Mouse (Mus musculus) lung, postnatal 0 days (tissue): ENCODE results near the gene Syn3.

Experiments used
- CTCF ChIP-seq: IDR thresholded peaks from 2 replicates; pipeline ENCODE4 v1.5.1; 2016; ENCODE audit warnings: antibody characterized with exemption, mild to moderate bottlenecking
- EP300 ChIP-seq: IDR thresholded peaks from 2 replicates; pipeline ENCODE4 v1.6.1; 2016; ENCODE audit warnings: antibody characterized with exemption, mild to moderate bottlenecking, control low read depth

DNA sequence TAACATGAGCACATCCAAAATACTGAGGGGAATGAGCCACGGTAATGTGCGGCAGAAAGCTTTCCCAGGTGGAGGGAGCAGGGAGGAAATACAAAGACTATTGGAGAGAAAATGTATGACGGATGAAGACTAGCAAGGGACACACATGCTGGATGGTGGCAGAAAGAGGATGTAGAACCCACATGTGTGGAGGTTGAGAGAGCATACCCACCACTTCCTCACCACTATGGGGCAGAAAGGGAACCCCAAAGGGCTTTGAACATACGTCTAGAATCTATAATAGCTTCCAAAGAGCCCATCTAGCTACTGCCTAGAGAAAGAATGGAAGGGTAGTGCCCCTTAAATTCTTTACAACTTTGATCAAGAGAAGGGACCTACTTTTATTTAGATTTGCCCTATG, 113.0 kb downstream of the Syn3 start:
- no peak for TF ChIP-seq CTCF
- TF ChIP-seq EP300 = no peak
